Comparison of ENCODE assay signal across 22 mouse cellular contexts in genomic region chr1:184695451-184695850, GRCm38 (mm10). TPM values are rescaled to one million over a fixed set of nuclear protein-coding genes. Genes with fewer than 3 reads are reported as not detected.
DNase-seq lines count a peak whose midpoint lies in the region; ATAC-seq lines count a peak whose summit lies in the region.
"Had no signal": no experiment of that assay in that cellular context is flagged by ENCODE, and none has a peak within 500 bp of the region (broad histone marks: within the 10 kb centered on the region; RNA-seq: fewer than 3 reads in every experiment).

No protein-coding gene starts in this region.

- DNase-seq in right cerebral cortex, adult 18-20 months: peak; percentile 17
- no peak for DNase-seq in right cerebral cortex, adult 2 months (ENCODE audit: low spot score in 2 of 2)
- peak; percentile 40 for DNase-seq in MN1 (ENCODE audit: low spot score)
- peak; percentile 24 to 26 for DNase-seq in adrenal gland, postnatal 36 days
- DNase-seq in cerebellum, adult 8-10 months: no peak
- DNase-seq in heart, embryonic 10.5 days (ENCODE audit: low spot score): no peak
- DNase-seq: cerebellum, adult 18-20 months; heart, adult 18-20 months; heart, postnatal 14 days; kidney, adult 18-20 months; kidney, postnatal 4 days; liver, embryonic 13.5 days; lung, adult 2 months; lung, postnatal 14 days; right cerebral cortex, postnatal 25 days; spleen, adult 18-20 months had no signal

- no peaks in the 10 kb centered on the region for H3K36me3 ChIP-seq in heart, embryonic 10.5 days
- H3K36me3 ChIP-seq in midbrain, embryonic 15.5 days (replicated peaks): no peaks in the 10 kb centered on the region
- H3K36me3 ChIP-seq: heart, embryonic 13.5 days; hindbrain, embryonic 12.5 days; liver, embryonic 13.5 days; midbrain, embryonic 12.5 days had no signal

- H3K4me3 ChIP-seq in heart, embryonic 10.5 days: no peak overlapping the region
- no peak overlapping the region for H3K4me3 ChIP-seq in midbrain, embryonic 15.5 days
- H3K4me3 ChIP-seq: forebrain, embryonic 13.5 days; heart, embryonic 13.5 days; hindbrain, embryonic 12.5 days; left cerebral cortex, adult 2 months; liver, embryonic 13.5 days; midbrain, embryonic 12.5 days had no signal

- no peaks in the 10 kb centered on the region for H3K9me3 ChIP-seq in heart, embryonic 10.5 days
- no peaks in the 10 kb centered on the region for H3K9me3 ChIP-seq in midbrain, embryonic 15.5 days
- H3K9me3 ChIP-seq: forebrain, embryonic 13.5 days; hindbrain, embryonic 12.5 days; liver, embryonic 13.5 days; midbrain, embryonic 12.5 days had no signal

- ATAC-seq in midbrain, embryonic 15.5 days (replicated peaks): no peak
- ATAC-seq: forebrain, embryonic 13.5 days had no signal

- H3K9ac ChIP-seq in midbrain, embryonic 15.5 days: no peak overlapping the region
- H3K9ac ChIP-seq: forebrain, embryonic 13.5 days; heart, embryonic 13.5 days; hindbrain, embryonic 12.5 days; liver, embryonic 13.5 days; midbrain, embryonic 12.5 days had no signal

- 0 out of 2 replicates have a peak, but pooled peaks cover 3% of the 10 kb centered on the region for H3K27me3 ChIP-seq in heart, embryonic 10.5 days (ENCODE audit: insufficient read depth, poor library complexity, severe bottlenecking)
- H3K27me3 ChIP-seq in midbrain, embryonic 15.5 days (replicated peaks): no peaks in the 10 kb centered on the region
- H3K27me3 ChIP-seq: forebrain, embryonic 13.5 days; heart, embryonic 13.5 days; hindbrain, embryonic 12.5 days; liver, embryonic 13.5 days; midbrain, embryonic 12.5 days had no signal

- no peak overlapping the region for H3K27ac ChIP-seq in heart, embryonic 10.5 days
- H3K27ac ChIP-seq in midbrain, embryonic 15.5 days: no peak overlapping the region
- H3K27ac ChIP-seq: forebrain, embryonic 13.5 days; heart, embryonic 13.5 days; hindbrain, embryonic 12.5 days; left cerebral cortex, adult 2 months; liver, embryonic 13.5 days; midbrain, embryonic 12.5 days had no signal

- no peaks in the 10 kb centered on the region for H3K4me1 ChIP-seq in heart, embryonic 10.5 days
- H3K4me1 ChIP-seq in midbrain, embryonic 15.5 days: no peaks in the 10 kb centered on the region
- H3K4me1 ChIP-seq: forebrain, embryonic 13.5 days; heart, embryonic 13.5 days; hindbrain, embryonic 12.5 days; liver, embryonic 13.5 days; midbrain, embryonic 12.5 days had no signal

- WGBS in heart, embryonic 10.5 days: 73% methylated on average over 2 of the region's 2 CpGs
- 86% methylated on average over 2 of the region's 2 CpGs for WGBS in midbrain, embryonic 15.5 days

- no peak overlapping the region for H3K4me2 ChIP-seq in midbrain, embryonic 15.5 days
- H3K4me2 ChIP-seq: forebrain, embryonic 13.5 days; heart, embryonic 13.5 days; hindbrain, embryonic 12.5 days; liver, embryonic 13.5 days; midbrain, embryonic 12.5 days had no signal

RNA-seq across cellular contexts. Expression of gene Hlx, which starts 37.0 kb away (rescaled TPM):
- 10 to 100 TPM in 1 of 2 experiments, 1 to 10 TPM in 1; 7.2 to 14.6 TPM for total RNA-seq in adrenal gland, postnatal 36 days (2021)
- polyA plus RNA-seq in heart, embryonic 10.5 days (2016; fragmentation: Nextera tagmentation; extraction: Ambion mirVana): 3.1 and 19.4 TPM in 2 replicates
- 1.7 and 2.2 TPM in 2 replicates for polyA plus RNA-seq in midbrain, embryonic 15.5 days (2015; fragmentation: Nextera tagmentation; extraction: Ambion mirVana)

Comparison
In these comparisons a context has a peak if more than half of its experiments do, and no peak if none do; other contexts are left out.
1. DNase-seq: peak in right cerebral cortex, adult 18-20 months (single experiment), MN1 (single experiment) and adrenal gland, postnatal 36 days (2 of 2); none in right cerebral cortex, adult 2 months (0 of 2), cerebellum, adult 8-10 months (single experiment) and heart, embryonic 10.5 days (single experiment).